Mouse (Mus musculus) forebrain, embryonic 12.5 days (tissue): ENCODE measurements at regions not wholly inside any gene's neighbourhood (a gene's known extent, or its start where the extent isn't known, plus 50 kb on each side); places are given as distances from the start of the nearest gene placed in this dataset.

Source experiments
- ATAC-seq: fragments of 200-750 bp; cut with Nextera tagmentation; 2 replicates; pipeline ENCODE4 v1.8.0; 2017; ENCODE audit warnings: moderate TSS enrichment; ENCODE audit not compliant: low FRiP score
- H3K27ac ChIP-seq: fragments of 300-500 bp; sonication (generic); 2 replicates; pipeline ENCODE4 v1.5.1; 2016; ENCODE audit warnings: mild to moderate bottlenecking
- H3K27me3 ChIP-seq: fragments of 300-500 bp; sonication (generic); 2 replicates; pipeline ENCODE4 v1.6.1; 2016; ENCODE audit warnings: mild to moderate bottlenecking
- H3K36me3 ChIP-seq: fragments of 300-500 bp; sonication (generic); replicated peaks from 2 replicates; pipeline ENCODE4 v1.6.1; 2016; ENCODE audit warnings: mild to moderate bottlenecking
- H3K4me1 ChIP-seq: fragments of 300-500 bp; sonication (generic); 2 replicates; pipeline ENCODE4 v1.6.1; 2016
- H3K4me2 ChIP-seq: fragments of 300-500 bp; sonication (generic); 2 replicates; pipeline ENCODE4 v1.6.1; 2016; ENCODE audit warnings: mild to moderate bottlenecking, moderate library complexity
- H3K4me3 ChIP-seq: fragments of 300-500 bp; sonication (generic); replicated peaks from 2 replicates; pipeline ENCODE4 v1.5.1; 2016; ENCODE audit warnings: mild to moderate bottlenecking
- H3K9ac ChIP-seq: fragments of 300-500 bp; sonication (generic); 2 replicates; pipeline ENCODE4 v1.6.1; 2016; ENCODE audit warnings: mild to moderate bottlenecking
- H3K9me3 ChIP-seq: fragments of 300-500 bp; sonication (generic); 2 replicates; pipeline ENCODE4 v1.6.1; 2016
- WGBS: fragments of 180-500 bp; shearing (Covaris S2); methylation state at CpG from one replicate; pipeline ENCODE4 v1.1.7; 2016; 5-methylcytosine and 5-hydroxymethylcytosine counted together

DNA sequence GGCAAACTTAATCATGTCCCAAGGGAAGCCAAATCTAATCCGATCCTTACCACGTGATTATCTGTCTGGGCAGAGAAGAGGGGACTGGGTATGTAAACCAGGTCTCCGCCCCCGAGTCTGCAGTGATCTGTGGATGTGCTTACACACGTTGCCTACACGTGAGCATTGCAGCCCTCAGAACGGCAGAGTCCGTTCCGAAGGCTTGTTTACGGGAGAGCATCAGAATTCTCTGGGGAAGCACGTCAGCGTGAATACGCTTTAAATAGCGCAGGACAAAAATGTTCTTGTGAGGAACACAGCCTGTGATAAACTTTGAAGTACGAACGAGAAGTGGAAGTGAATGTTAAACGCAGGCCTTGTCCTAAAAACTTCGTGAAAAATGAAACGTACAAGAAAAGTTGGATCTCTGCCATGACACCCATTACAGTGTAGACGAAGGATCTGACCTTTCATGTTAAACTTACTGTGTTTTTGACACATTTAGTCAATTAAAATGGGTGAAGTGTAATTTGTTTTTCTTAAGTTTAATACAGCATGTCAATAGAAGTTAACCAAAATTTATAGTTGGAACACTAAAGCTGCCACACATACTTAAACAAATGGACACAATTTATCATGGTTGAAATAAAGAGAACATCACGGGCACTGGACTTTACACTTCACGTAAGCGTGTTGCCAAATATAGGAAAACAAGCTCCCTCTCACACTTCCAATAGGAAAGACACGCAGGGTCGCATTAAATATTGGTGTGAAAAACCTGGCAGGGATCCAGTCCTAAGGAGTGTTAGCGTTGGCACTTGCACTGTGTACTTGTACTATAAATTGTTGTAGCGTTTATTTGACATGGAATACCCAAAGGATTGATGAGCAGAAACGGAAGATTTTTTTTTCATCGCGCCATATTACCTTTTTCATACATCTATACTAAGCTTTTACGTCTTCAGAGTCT lies 106.5 kb upstream of the Hand2 start:
- Histone ChIP-seq H3K27ac (no peak overlapping the region), H3K4me2 (no peak overlapping the region), H3K36me3 (no peaks in the 10 kb centered on the region), H3K4me1 (no peaks in the 10 kb centered on the region), H3K4me3 (no peak overlapping the region), H3K9me3 (no peaks in the 10 kb centered on the region), H3K27me3 (no peaks in the 10 kb centered on the region), H3K9ac (no peak overlapping the region)
- 86% methylated on average over 31 of the region's 31 CpGs for WGBS
- no peak for ATAC-seq

DNA sequence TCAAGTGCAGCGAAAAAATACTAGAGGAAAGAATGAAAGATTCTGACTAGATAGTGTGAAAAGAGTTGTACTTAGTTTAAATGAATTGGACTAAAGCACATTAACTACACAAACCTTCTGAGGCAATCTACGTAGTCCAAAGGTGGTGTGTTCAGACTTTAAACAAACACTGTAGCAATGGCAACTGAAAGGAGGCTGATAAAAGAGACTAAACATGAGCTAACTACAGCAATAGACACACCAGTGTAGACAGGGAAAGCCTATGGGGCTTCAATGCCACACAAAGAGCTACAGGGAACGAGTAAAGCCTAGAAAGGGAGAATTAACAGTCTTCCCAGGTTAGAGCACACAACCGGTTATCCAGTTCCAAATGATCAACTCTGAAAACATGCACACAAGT lies 90.2 kb upstream of the Hand2 start:
- Histone ChIP-seq H3K27ac (no peak overlapping the region), H3K4me3 (no peak overlapping the region), H3K36me3 (no peaks in the 10 kb centered on the region), H3K4me2 (no peak overlapping the region), H3K9me3 (no peaks in the 10 kb centered on the region), H3K9ac (no peak overlapping the region), H3K4me1 (no peaks in the 10 kb centered on the region), H3K27me3 (no peaks in the 10 kb centered on the region)
- no peak for ATAC-seq
- 79% methylated on average over 4 of the region's 4 CpGs for WGBS

DNA sequence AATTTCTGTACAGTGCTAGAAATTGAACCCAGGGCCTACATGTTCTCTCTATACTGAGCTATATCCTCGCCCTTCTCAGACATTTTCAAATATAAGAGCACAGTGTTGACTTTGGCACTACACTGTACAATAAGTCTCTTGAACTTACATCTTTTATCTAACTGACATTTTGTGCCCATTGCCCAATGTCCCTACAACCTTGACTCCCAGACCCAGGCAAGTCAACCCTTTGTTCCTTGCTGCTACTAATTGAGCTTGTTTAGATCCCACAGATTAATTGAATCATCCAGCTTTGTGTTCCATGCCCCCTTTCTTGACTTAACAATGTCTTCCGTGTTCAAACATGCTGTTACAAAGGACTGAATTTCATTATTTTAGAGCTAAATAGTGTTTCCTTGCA lies 78.5 kb upstream of the Hand2 start:
- WGBS, result 67% methylated on average over 2 of the region's 2 CpGs
- Histone ChIP-seq H3K9ac (no peak overlapping the region), H3K4me3 (no peak overlapping the region), H3K9me3 (no peaks in the 10 kb centered on the region), H3K27me3 (no peaks in the 10 kb centered on the region), H3K36me3 (no peaks in the 10 kb centered on the region), H3K4me2 (no peak overlapping the region), H3K4me1 (no peaks in the 10 kb centered on the region), H3K27ac (no peak overlapping the region)
- no peak for ATAC-seq

DNA sequence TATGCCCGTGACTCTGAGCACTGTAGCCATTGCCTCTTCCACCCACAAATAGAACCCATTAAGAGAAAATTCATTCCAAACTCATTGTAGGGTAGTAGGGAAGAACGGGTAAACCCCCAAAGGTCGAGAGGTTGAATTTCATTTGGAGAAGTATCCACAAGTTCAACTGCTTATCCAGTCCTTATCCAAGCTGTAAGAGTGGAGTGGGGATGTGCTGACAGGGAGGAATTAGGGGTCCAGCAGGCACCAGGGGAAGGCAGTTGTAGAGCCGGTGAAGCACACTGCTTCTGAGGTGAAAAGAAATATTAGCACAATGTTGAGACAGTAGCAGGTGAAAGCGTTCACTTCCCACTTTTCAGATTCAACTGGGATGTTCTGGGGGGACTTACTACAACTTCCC lies 71.7 kb upstream of the Hand2 start:
- WGBS, result 83% methylated on average over 5 of the region's 5 CpGs
- no peak overlapping the region for H3K4me2 ChIP-seq
- no peaks in the 10 kb centered on the region for H3K27me3 ChIP-seq
- no peaks in the 10 kb centered on the region for H3K9me3 ChIP-seq
- no peak overlapping the region for H3K9ac ChIP-seq
- ATAC-seq, result no peak
- H3K4me3 ChIP-seq, result no peak overlapping the region
- no peaks in the 10 kb centered on the region for H3K4me1 ChIP-seq
- no peak overlapping the region for H3K27ac ChIP-seq
- no peaks in the 10 kb centered on the region for H3K36me3 ChIP-seq
